Mouse (Mus musculus) CH12.LX (cell line): ENCODE data around the gene Pcdh10.

Experiments
- CHD2 ChIP-seq: IDR thresholded peaks from 2 replicates; pipeline ENCODE4 v1.6.1; 2011; ENCODE audit warnings: low read length, improper control_type of control experiment
- CTCF ChIP-seq, 2 experiments: IDR thresholded peaks in 1 of 2; conservative IDR thresholded peaks in 1 of 2; 2 replicates each; pipeline ENCODE4 v1.5.1; 2011 to 2012; ENCODE audit warnings: low read depth in 2 of 2, low read length in 2 of 2, improper control_type of control experiment in 1 of 2, inconsistent platforms in 1 of 2, mild to moderate bottlenecking in 1 of 2, moderate library complexity in 1 of 2
- EP300 ChIP-seq: IDR thresholded peaks from 2 replicates; pipeline ENCODE4 v1.6.1; 2011; ENCODE audit warnings: low read length, improper control_type of control experiment
- HCFC1 ChIP-seq: IDR thresholded peaks from 2 replicates; pipeline ENCODE4 v1.6.1; 2012; ENCODE audit warnings: low read depth, mild to moderate bottlenecking, inconsistent platforms, low read length, improper control_type of control experiment
- MAFK ChIP-seq: IDR thresholded peaks from 2 replicates; pipeline ENCODE4 v1.6.1; 2011; ENCODE audit warnings: low read length, improper control_type of control experiment; ENCODE audit not compliant: insufficient replicate concordance
- MAZ ChIP-seq: IDR thresholded peaks from 2 replicates; pipeline ENCODE4 v1.6.1; 2012; ENCODE audit warnings: low read depth, mild to moderate bottlenecking, inconsistent platforms, low read length, improper control_type of control experiment, moderate library complexity
- POLR2A ChIP-seq: IDR thresholded peaks from 2 replicates; pipeline ENCODE4 v1.6.1; 2011; ENCODE audit warnings: low read depth, mild to moderate bottlenecking, improper control_type of control experiment, low read length
- POLR2AphosphoS2 ChIP-seq: IDR thresholded peaks from 2 replicates; pipeline ENCODE4 v1.6.1; 2011; ENCODE audit warnings: low read depth, low read length, improper control_type of control experiment
- SMC3 ChIP-seq: IDR thresholded peaks from 2 replicates; pipeline ENCODE4 v1.6.1; 2011; ENCODE audit warnings: low read depth, low read length, improper control_type of control experiment
- ZNF384 ChIP-seq: IDR thresholded peaks from 2 replicates; pipeline ENCODE4 v1.6.1; 2012; ENCODE audit warnings: low read depth, low read length, improper control_type of control experiment, inconsistent platforms

DNA sequence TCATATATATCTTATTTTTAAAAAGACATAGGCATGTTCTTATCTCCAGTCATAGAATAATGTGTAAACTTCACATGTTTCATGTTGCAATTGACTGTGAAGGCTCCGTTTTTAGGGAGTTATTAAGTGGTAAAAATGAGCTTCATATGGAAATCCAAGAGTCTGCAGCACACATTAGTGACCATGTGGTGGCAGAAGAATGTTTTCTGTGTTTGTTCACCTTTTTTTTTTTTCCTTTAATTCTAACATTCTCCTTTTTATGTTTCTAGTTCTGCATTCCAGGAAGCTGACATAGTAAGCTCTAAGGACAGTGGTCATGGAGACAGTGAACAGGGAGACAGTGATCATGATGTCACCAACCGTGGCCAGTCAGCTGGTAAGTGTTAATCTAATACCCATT lies 5.6 kb downstream of the Pcdh10 start:
- TF ChIP-seq POLR2A (no peak), CHD2 (no peak), CTCF (conservative IDR thresholded peaks at IDR 0.05 in 1 of 2, IDR thresholded peaks at IDR 0.05 in 1 of 2; ENCODE audit: low read depth in 2 of 2, low read length in 2 of 2) (no peak), EP300 (no peak), MAZ (no peak), HCFC1 (no peak), MAFK (no peak), POLR2AphosphoS2 (no peak), SMC3 (no peak), ZNF384 (no peak)
